Mouse (Mus musculus): ENCODE measurements around the gene Zfp652. TPM values are rescaled to one million over a fixed set of nuclear protein-coding genes. Genes with fewer than 3 reads are reported as not detected.

Zfp652 gene
- polyA plus RNA-seq, 1 experiment from 2014 or later: 13.6 TPM

- 77% methylated on average over 14 of the region's 14 CpGs for WGBS
- Histone ChIP-seq H3K4me1 (ENCODE audit: insufficient read depth) (no peaks in the 10 kb centered on the region), H3K4me3 (ENCODE audit: low read depth, low read length) (no peak overlapping the region), H3K27ac (ENCODE audit: low read depth) (no peak overlapping the region), H3K36me3 (ENCODE audit: insufficient read depth) (peaks cover 79% of the 10 kb centered on the region), H3K9me3 (ENCODE audit: low read depth, low read length) (no peaks in the 10 kb centered on the region), H3K4me2 (no peak overlapping the region), H3K9ac (no peak overlapping the region), H3K27me3 (ENCODE audit: insufficient read depth, low read length) (no peaks in the 10 kb centered on the region)
- DNase-seq: no peak
- TF ChIP-seq CTCF (IDR thresholded peaks at IDR 0.05; ENCODE audit: low read depth): no peak
- ATAC-seq (ENCODE audit: insufficient read depth): no peak
Observed at GRCm38 (mm10) chr11:95677925-95678701, 34.4 kb upstream of the Zfp652 start.

GRCm38 (mm10) chr11:95681995-95682601, 30.4 kb upstream of the Zfp652 start:
- no peak overlapping the region for H3K9ac ChIP-seq
- ATAC-seq (ENCODE audit: insufficient read depth): peak; percentile 63
- peak; percentile 66 for DNase-seq

GRCm38 (mm10) chr11:95682946-95683345, 29.5 kb upstream of the Zfp652 start:
- no peak overlapping the region for H3K4me2 ChIP-seq
- no peaks in the 10 kb centered on the region for H3K4me1 ChIP-seq (ENCODE audit: insufficient read depth)
- H3K9ac ChIP-seq: no peak overlapping the region
- H3K4me3 ChIP-seq (ENCODE audit: low read depth, low read length): no peak overlapping the region
- no peak for TF ChIP-seq CTCF (IDR thresholded peaks at IDR 0.05; ENCODE audit: low read depth)
- no peaks in the 10 kb centered on the region for H3K9me3 ChIP-seq (ENCODE audit: low read depth, low read length)
- H3K27ac ChIP-seq (ENCODE audit: low read depth): peak overlapping the region; percentile 73; the same call in 1 of the 2 replicates
- ATAC-seq (ENCODE audit: insufficient read depth): no peak
- H3K36me3 ChIP-seq (ENCODE audit: insufficient read depth): peaks cover 35% of the 10 kb centered on the region
- WGBS: 75% methylated on average over 3 of the region's 3 CpGs
- H3K27me3 ChIP-seq (ENCODE audit: insufficient read depth, low read length): no peaks in the 10 kb centered on the region
- DNase-seq: no peak

More at GRCm38 (mm10) chr11:95681995-95682601, 30.4 kb upstream of the Zfp652 start:
- Histone ChIP-seq H3K9me3 (ENCODE audit: low read depth, low read length) (no peaks in the 10 kb centered on the region), H3K4me1 (ENCODE audit: insufficient read depth) (no peaks in the 10 kb centered on the region), H3K4me3 (ENCODE audit: low read depth, low read length) (no peak overlapping the region), H3K4me2 (no peak overlapping the region), H3K27me3 (ENCODE audit: insufficient read depth, low read length) (no peaks in the 10 kb centered on the region), H3K36me3 (ENCODE audit: insufficient read depth) (peaks cover 43% of the 10 kb centered on the region), H3K27ac (ENCODE audit: low read depth) (peak overlapping the region; percentile 73)
- TF ChIP-seq CTCF (IDR thresholded peaks at IDR 0.05; ENCODE audit: low read depth): no peak
- 48% methylated on average over 9 of the region's 9 CpGs for WGBS

- H3K4me2 ChIP-seq: no peak overlapping the region
- H3K9me3 ChIP-seq (ENCODE audit: low read depth, low read length): no peaks in the 10 kb centered on the region
- DNase-seq (peak; percentile 94), ATAC-seq (ENCODE audit: insufficient read depth) (no peak)
- H3K4me3 ChIP-seq (ENCODE audit: low read depth, low read length): no peak overlapping the region
- no peaks in the 10 kb centered on the region for H3K27me3 ChIP-seq (ENCODE audit: insufficient read depth, low read length)
- H3K36me3 ChIP-seq (ENCODE audit: insufficient read depth): peaks cover 7% of the 10 kb centered on the region
- no peak overlapping the region for H3K9ac ChIP-seq
- TF ChIP-seq CTCF (IDR thresholded peaks at IDR 0.05; ENCODE audit: low read depth): peak; percentile 94
- H3K4me1 ChIP-seq (ENCODE audit: insufficient read depth): peaks cover 6% of the 10 kb centered on the region
- WGBS: 2% methylated on average over 4 of the region's 4 CpGs
- no peak overlapping the region for H3K27ac ChIP-seq (ENCODE audit: low read depth)
Observed at GRCm38 (mm10) chr11:95686031-95686430, 26.4 kb upstream of the Zfp652 start.

- no peak overlapping the region for H3K9ac ChIP-seq
- no peaks in the 10 kb centered on the region for H3K9me3 ChIP-seq (ENCODE audit: low read depth, low read length)
- H3K36me3 ChIP-seq (ENCODE audit: insufficient read depth): no peaks in the 10 kb centered on the region; the same call in 1 of the 2 replicates
- DNase-seq: peak; percentile 45
- no peak overlapping the region for H3K4me2 ChIP-seq
- peak; percentile 46 for TF ChIP-seq CTCF (IDR thresholded peaks at IDR 0.05; ENCODE audit: low read depth)
- H3K4me3 ChIP-seq (ENCODE audit: low read depth, low read length): no peak overlapping the region
- H3K27ac ChIP-seq (ENCODE audit: low read depth): no peak overlapping the region
- 40% methylated on average over 11 of the region's 11 CpGs for WGBS
- no peak for ATAC-seq (ENCODE audit: insufficient read depth)
- H3K27me3 ChIP-seq (ENCODE audit: insufficient read depth, low read length): no peaks in the 10 kb centered on the region
- H3K4me1 ChIP-seq (ENCODE audit: insufficient read depth): peaks cover 6% of the 10 kb centered on the region
Observed at GRCm38 (mm10) chr11:95687084-95687656, 25.3 kb upstream of the Zfp652 start.

- Histone ChIP-seq H3K4me2 (peak overlapping the region; percentile 25; the same call in 1 of the 2 replicates), H3K4me1 (ENCODE audit: insufficient read depth) (peaks cover 6% of the 10 kb centered on the region), H3K27ac (ENCODE audit: low read depth) (peak overlapping the region; percentile 77), H3K36me3 (ENCODE audit: insufficient read depth) (no peaks in the 10 kb centered on the region), H3K4me3 (ENCODE audit: low read depth, low read length) (no peak overlapping the region), H3K27me3 (ENCODE audit: insufficient read depth, low read length) (no peaks in the 10 kb centered on the region), H3K9ac (no peak overlapping the region; the same call in 1 of the 2 replicates), H3K9me3 (ENCODE audit: low read depth, low read length) (no peaks in the 10 kb centered on the region)
- ATAC-seq (ENCODE audit: insufficient read depth) (0 out of 2 replicates have a peak, but pooled peaks have one; percentile 38), DNase-seq (peak; percentile 62)
- WGBS: 38% methylated on average over 6 of the region's 6 CpGs
- TF ChIP-seq CTCF (IDR thresholded peaks at IDR 0.05; ENCODE audit: low read depth): no peak
Observed at GRCm38 (mm10) chr11:95688515-95688914, 24.0 kb upstream of the Zfp652 start.

- DNase-seq (no peak), ATAC-seq (ENCODE audit: insufficient read depth) (no peak)
- 0 out of 2 replicates have a peak, but pooled peaks have one; percentile 9 for TF ChIP-seq CTCF (IDR thresholded peaks at IDR 0.05; ENCODE audit: low read depth)
- H3K36me3 ChIP-seq (ENCODE audit: insufficient read depth): no peaks in the 10 kb centered on the region
- H3K27me3 ChIP-seq (ENCODE audit: insufficient read depth, low read length): no peaks in the 10 kb centered on the region
- no peak overlapping the region; the same call in 1 of the 2 replicates for H3K9ac ChIP-seq
- H3K4me3 ChIP-seq (ENCODE audit: low read depth, low read length): no peak overlapping the region
- H3K27ac ChIP-seq (ENCODE audit: low read depth): peak overlapping the region; percentile 77
- no peaks in the 10 kb centered on the region for H3K9me3 ChIP-seq (ENCODE audit: low read depth, low read length)
- peak overlapping the region; percentile 25; the same call in 1 of the 2 replicates for H3K4me2 ChIP-seq
- H3K4me1 ChIP-seq (ENCODE audit: insufficient read depth): peaks cover 6% of the 10 kb centered on the region
- 55% methylated on average over 7 of the region's 7 CpGs for WGBS
Observed at GRCm38 (mm10) chr11:95688981-95689380, 23.5 kb upstream of the Zfp652 start.

Data from lung, embryonic 14.5 days (tissue).